8 mouse cellular contexts compared by ENCODE assay signal in genomic region chr3:95994975-95995801, GRCm38 (mm10). TPM values are rescaled to one million over a fixed set of nuclear protein-coding genes. Genes with fewer than 3 reads are reported as not detected.
A peak's percentile ranks its signal among the peaks of the same experiment; 100 is the strongest.
DNase-seq lines count a peak whose midpoint lies in the region; ATAC-seq and TF ChIP-seq lines count a peak whose summit lies in the region.

No protein-coding gene starts in this region.

- peaks cover 46% of the 10 kb centered on the region for H3K4me1 ChIP-seq in erythroblast, embryonic 14.5 days (ENCODE audit: control insufficient read depth)
- peaks cover 65% of the 10 kb centered on the region for H3K4me1 ChIP-seq in heart, embryonic 12.5 days (replicated peaks)

- DNase-seq in 3T3-L1 (ENCODE audit: low read depth, low spot score): peak; percentile 61
- peak; percentile 62 for DNase-seq in brain, embryonic 14.5 days (ENCODE audit: low read depth)
- DNase-seq in kidney, postnatal 4 days: peak; percentile 71 to 78
- DNase-seq in naive thymus-derived CD4-positive, alpha-beta T cell, adult 2 months (ENCODE audit: low read depth): peak; percentile 49

- H3K4me2 ChIP-seq in heart, embryonic 12.5 days: peak overlapping the region; percentile 84

- peak overlapping the region; percentile 99 for H3K9ac ChIP-seq in heart, embryonic 12.5 days

- TF ChIP-seq CTCF in brain, embryonic 14.5 days (IDR thresholded peaks at IDR 0.05; ENCODE audit: borderline replicate concordance, extremely low read depth, insufficient read depth, insufficient read length): no peak

- H3K36me3 ChIP-seq in erythroblast, embryonic 14.5 days (ENCODE audit: control insufficient read depth): peaks cover 2% of the 10 kb centered on the region
- peaks cover 25% of the 10 kb centered on the region for H3K36me3 ChIP-seq in heart, embryonic 12.5 days

- peaks cover 2% of the 10 kb centered on the region; the same call in 1 of the 2 replicates for H3K9me3 ChIP-seq in erythroblast, embryonic 14.5 days (ENCODE audit: control insufficient read depth, low read length)
- no peaks in the 10 kb centered on the region for H3K9me3 ChIP-seq in heart, embryonic 12.5 days (replicated peaks)

- H3K4me3 ChIP-seq in erythroblast, embryonic 14.5 days (replicated peaks): peak overlapping the region; percentile 65
- peak overlapping the region; percentile 94 for H3K4me3 ChIP-seq in heart, embryonic 12.5 days

- no peak for ATAC-seq in erythroblast, adult 5-6 weeks (replicated peaks; ENCODE audit: low FRiP score, poor library complexity, severe bottlenecking)
- peak; percentile 41 for ATAC-seq in heart, embryonic 12.5 days (ENCODE audit: insufficient number of reproducible peaks, low FRiP score)
- ATAC-seq in megakaryocyte-erythroid progenitor cell, adult 5-6 weeks (replicated peaks; ENCODE audit: low FRiP score, low TSS enrichment, poor library complexity, severe bottlenecking): no peak

- peaks cover 58% of the 10 kb centered on the region for H3K27me3 ChIP-seq in erythroblast, embryonic 14.5 days (ENCODE audit: control insufficient read depth)
- no peaks in the 10 kb centered on the region for H3K27me3 ChIP-seq in heart, embryonic 12.5 days (replicated peaks)

- no peak for TF ChIP-seq POLR2A in brain, embryonic 14.5 days (IDR thresholded peaks at IDR 0.05; ENCODE audit: borderline replicate concordance, extremely low read depth, insufficient read depth, insufficient read length, poor library complexity, severe bottlenecking)

- H3K27ac ChIP-seq in heart, embryonic 12.5 days (ENCODE audit: poor library complexity, severe bottlenecking): peak overlapping the region; percentile 100

- under 1% methylated on average over 49 of the region's 51 CpGs for WGBS in heart, embryonic 12.5 days

RNA-seq across cellular contexts. Expression of gene Plekho1, which starts 0.6 kb away (rescaled TPM):
- 4.4 and 4.6 TPM in 2 replicates for polyA plus RNA-seq in erythroblast, embryonic 14.5 days (2012)
- total RNA-seq in erythroblast, adult 5-6 weeks (2015; ENCODE audit: low replicate concordance): 6.7 and 10.8 TPM in 2 replicates
- 8.2 and 10.1 TPM in 2 replicates for total RNA-seq in erythroblast, adult 5-6 weeks (2017; ENCODE audit: low replicate concordance)
- 180 and 199 TPM in 2 replicates for polyA plus RNA-seq in brain, embryonic 14.5 days (2012; rRNA removed)
- polyA plus RNA-seq in heart, embryonic 12.5 days (2016; fragmentation: Nextera tagmentation; extraction: Ambion mirVana): 76.1 and 80.8 TPM in 2 replicates
- 0.61 and 5.4 TPM in 2 replicates for total RNA-seq in megakaryocyte-erythroid progenitor cell, adult 5-6 weeks (2014; fragmentation: Nextera tagmentation)
- total RNA-seq in megakaryocyte-erythroid progenitor cell, adult 5-6 weeks (2017): 5.9 and 10.5 TPM in 2 replicates

Comparison
In these comparisons a context has a peak if more than half of its experiments do, and no peak if none do; other contexts are left out.
1. RNA of gene Plekho1, which starts 0.6 kb away (polyA plus RNA-seq): 180 to 199 TPM in brain, embryonic 14.5 days and 76.1 to 80.8 TPM in heart, embryonic 12.5 days; 4.4 to 4.6 TPM in erythroblast, embryonic 14.5 days; every median in the first group is over 10 times any median in the second.
2. Peak in every context shown above with its lines, with median percentiles within 50 percentile points of each other: DNase-seq.